Comparison of ENCODE assay signal across 8 mouse cellular contexts in the genomic region with DNA sequence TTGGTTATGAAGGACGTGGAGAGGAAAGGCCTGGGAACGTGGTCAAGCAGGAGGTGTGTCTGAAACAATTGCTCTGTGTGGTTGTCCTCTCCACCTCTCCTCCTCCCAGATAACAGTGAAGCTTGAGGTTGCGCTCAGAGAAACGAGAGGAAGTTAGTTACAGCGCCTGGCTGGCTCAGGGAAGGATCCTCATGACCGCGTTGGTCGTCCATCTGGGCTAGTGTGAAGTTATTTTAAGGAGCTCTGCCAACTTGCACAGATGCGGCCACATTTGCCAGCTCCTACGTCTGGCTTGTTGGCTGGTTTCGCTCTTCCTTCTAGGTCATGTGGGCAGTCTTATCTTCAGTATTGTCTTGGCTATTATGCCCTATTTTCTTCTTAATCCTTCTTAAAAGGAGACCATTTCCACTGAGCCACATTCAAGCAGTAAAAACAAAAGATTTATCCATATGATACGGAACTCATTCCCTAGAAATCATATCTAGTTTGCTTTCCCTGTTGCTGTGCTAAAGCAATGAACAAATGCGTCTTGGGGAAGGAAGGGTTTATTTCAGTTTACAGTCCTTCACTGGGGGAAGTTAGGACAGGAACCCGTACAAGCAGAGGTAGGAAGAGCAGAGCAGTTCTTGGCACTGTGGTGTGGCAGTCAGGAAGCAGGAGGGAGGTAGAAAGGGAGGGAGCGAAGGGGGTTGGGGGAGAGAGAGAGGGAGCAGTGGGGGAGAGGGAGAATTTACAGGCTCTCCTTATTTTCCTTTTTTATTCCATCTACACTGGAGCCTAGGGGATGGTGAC. TPM values are rescaled to one million over a fixed set of nuclear protein-coding genes. Genes with fewer than 3 reads are reported as not detected.
DNase-seq lines count a peak whose midpoint lies in the region; ATAC-seq and TF ChIP-seq lines count a peak whose summit lies in the region.

No protein-coding gene starts in this region.

- peak; percentile 74 for DNase-seq in forebrain, postnatal 0 days
- DNase-seq in forebrain, embryonic 11.5 days (ENCODE audit: low spot score), result no peak
- DNase-seq in Patski (ENCODE audit: low read depth, low spot score), result peak; percentile 57
- peak; percentile 50 to 67 for DNase-seq in layer of hippocampus, postnatal 14 days (ENCODE audit: low spot score in 2 of 2)
- no peak for DNase-seq in adrenal gland, postnatal 14 days
- DNase-seq in adrenal gland, postnatal 36 days, result no peak

- H3K4me1 ChIP-seq in forebrain, postnatal 0 days (ENCODE audit: insufficient read depth), result no peaks in the 10 kb centered on the region
- H3K4me1 ChIP-seq in forebrain, embryonic 11.5 days (replicated peaks; ENCODE audit: control insufficient read depth, insufficient read depth, low read length), result no peaks in the 10 kb centered on the region

- H3K4me2 ChIP-seq in forebrain, postnatal 0 days (ENCODE audit: low read depth), result no peak overlapping the region
- H3K4me2 ChIP-seq in forebrain, embryonic 11.5 days (ENCODE audit: low read depth, low read length, severe bottlenecking), result no peak overlapping the region

- in situ Hi-C loops in Patski (cut with MboI; ENCODE audit: low pct_unique_long_range_greater_than_20kb), result loop anchor here (10.0 kb wide), 1 partner anchor 217 kb away; a partner anchor contains a TSS

- no peaks in the 10 kb centered on the region for H3K9me3 ChIP-seq in forebrain, postnatal 0 days (ENCODE audit: low read length)
- no peaks in the 10 kb centered on the region for H3K9me3 ChIP-seq in forebrain, embryonic 11.5 days (ENCODE audit: control insufficient read depth, low read length)

- TF ChIP-seq CTCF in forebrain, postnatal 0 days (IDR thresholded peaks at IDR 0.05; ENCODE audit: low read depth), result no peak
- no peak for TF ChIP-seq CTCF in Patski (IDR thresholded peaks at IDR 0.05)

- H3K4me3 ChIP-seq in forebrain, postnatal 0 days (ENCODE audit: low read depth, low read length), result no peak overlapping the region
- H3K4me3 ChIP-seq in forebrain, embryonic 11.5 days (ENCODE audit: low read depth, low read length), result no peak overlapping the region

- ATAC-seq in forebrain, postnatal 0 days, result peak; percentile 59
- no peak for ATAC-seq in forebrain, embryonic 11.5 days (replicated peaks; ENCODE audit: low FRiP score)
- peak; percentile 79 for ATAC-seq in Patski
- peak; percentile 20 for ATAC-seq in granulocyte monocyte progenitor cell, adult 5-6 weeks (replicated peaks; ENCODE audit: poor library complexity, severe bottlenecking)
- no peak for ATAC-seq in monocyte, adult 5-6 weeks (replicated peaks; ENCODE audit: insufficient number of reproducible peaks, low FRiP score, low TSS enrichment, poor library complexity, severe bottlenecking)

- no peaks in the 10 kb centered on the region for H3K27me3 ChIP-seq in forebrain, postnatal 0 days (ENCODE audit: insufficient read depth, low read length)
- no peaks in the 10 kb centered on the region for H3K27me3 ChIP-seq in forebrain, embryonic 11.5 days (ENCODE audit: control insufficient read depth, insufficient read depth, low read length)
- peaks cover 12% of the 10 kb centered on the region for H3K27me3 ChIP-seq in Patski

- no peak overlapping the region for H3K9ac ChIP-seq in forebrain, postnatal 0 days
- H3K9ac ChIP-seq in forebrain, embryonic 11.5 days (ENCODE audit: low read length), result no peak overlapping the region

- no peaks in the 10 kb centered on the region for H3K36me3 ChIP-seq in forebrain, postnatal 0 days (ENCODE audit: insufficient read depth)
- no peaks in the 10 kb centered on the region for H3K36me3 ChIP-seq in forebrain, embryonic 11.5 days (ENCODE audit: control insufficient read depth, insufficient read depth, low read length)

- POLR2A ChIA-PET in Patski (lab: Charles Lee), result interaction anchor here (0.6 to 1.4 kb wide), 2 partner anchors 9 to 49 kb away, joined by 4 to 5 read pairs; no protein-coding TSS in a partner anchor

- WGBS in forebrain, postnatal 0 days, result 61% methylated on average over 15 of the region's 15 CpGs
- 93% methylated on average over 15 of the region's 15 CpGs for WGBS in forebrain, embryonic 11.5 days

- 0 out of 2 replicates have a peak overlapping the region, but pooled peaks have one; percentile 9 for H3K27ac ChIP-seq in forebrain, postnatal 0 days (ENCODE audit: low read depth, low read length)
- H3K27ac ChIP-seq in forebrain, embryonic 11.5 days (ENCODE audit: low read depth, low read length), result no peak overlapping the region

- CTCF ChIA-PET in Patski (lab: Charles Lee), result interaction anchor here (1.1 to 2.2 kb wide), 2 partner anchors 117 to 143 kb away, joined by 4 to 8 read pairs; no protein-coding TSS in a partner anchor

RNA-seq across cellular contexts. Expression of a gene that starts 30.6 kb away (rescaled TPM):
- total RNA-seq in forebrain, postnatal 0 days (2014; rRNA removed), result 19.1 and 20.8 TPM in 2 replicates
- 11.2 and 12.9 TPM in 2 replicates for polyA plus RNA-seq in forebrain, postnatal 0 days (2015; fragmentation: Nextera tagmentation; extraction: Ambion mirVana)
- 25.4 and 27.1 TPM in 2 replicates for polyA plus RNA-seq in forebrain, embryonic 11.5 days (2014; fragmentation: Nextera tagmentation; extraction: Ambion mirVana)
- polyA plus RNA-seq in Patski (2021), result 27.6 TPM
- total RNA-seq in granulocyte monocyte progenitor cell, adult 5-6 weeks (2014; fragmentation: Nextera tagmentation), result 31.6 and 47.0 TPM in 2 replicates
- 24.3 and 30.2 TPM in 2 replicates for total RNA-seq in granulocyte monocyte progenitor cell, adult 5-6 weeks (2017)
- total RNA-seq in layer of hippocampus, postnatal 14 days (2021), result 10 to 100 TPM; 38.9 to 41.3 TPM
- total RNA-seq in adrenal gland, postnatal 14 days (2021), result 30.4 and 32.8 TPM in 2 replicates
- total RNA-seq in monocyte, adult 5-6 weeks (2017), result 15.8 to 40.1 TPM (median 31.0 TPM) in 3 replicates
- 10 to 100 TPM; 31.4 to 36.8 TPM for total RNA-seq in adrenal gland, postnatal 36 days (2021)

Comparison
In these comparisons a context has a peak if more than half of its experiments do, and no peak if none do; other contexts are left out.
1. ATAC-seq: peak in forebrain, postnatal 0 days (single experiment), Patski (single experiment) and granulocyte monocyte progenitor cell, adult 5-6 weeks (single experiment); none in forebrain, embryonic 11.5 days (single experiment) and monocyte, adult 5-6 weeks (single experiment).
2. DNase-seq: peak in forebrain, postnatal 0 days (single experiment), Patski (single experiment) and layer of hippocampus, postnatal 14 days (2 of 2); none in forebrain, embryonic 11.5 days (single experiment), adrenal gland, postnatal 14 days (single experiment) and adrenal gland, postnatal 36 days (0 of 2).